Mouse (Mus musculus): ENCODE results near the gene Znhit1.

Gene Znhit1

DNA sequence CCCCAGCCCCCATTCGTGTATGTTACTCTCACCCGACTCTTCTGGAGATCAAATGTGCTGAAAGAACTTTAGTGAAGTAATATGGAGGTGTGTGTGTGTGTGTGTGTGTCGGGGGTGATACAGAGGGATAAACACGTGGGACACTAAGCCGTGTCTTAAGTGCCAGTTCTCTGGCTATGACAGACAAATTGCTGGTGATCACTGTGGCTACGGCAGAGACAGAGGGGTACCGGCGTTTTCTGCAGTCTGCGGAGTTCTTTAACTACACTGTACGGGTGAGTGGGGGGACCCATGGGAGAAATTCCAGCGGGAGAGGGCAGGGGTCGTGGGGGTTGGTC is at the start of gene Znhit1:
Gene Znhit1, minus strand, starts transcription at position 88 of the 338 bp plus-strand sequence.
- no peak for DNase-seq

DNA sequence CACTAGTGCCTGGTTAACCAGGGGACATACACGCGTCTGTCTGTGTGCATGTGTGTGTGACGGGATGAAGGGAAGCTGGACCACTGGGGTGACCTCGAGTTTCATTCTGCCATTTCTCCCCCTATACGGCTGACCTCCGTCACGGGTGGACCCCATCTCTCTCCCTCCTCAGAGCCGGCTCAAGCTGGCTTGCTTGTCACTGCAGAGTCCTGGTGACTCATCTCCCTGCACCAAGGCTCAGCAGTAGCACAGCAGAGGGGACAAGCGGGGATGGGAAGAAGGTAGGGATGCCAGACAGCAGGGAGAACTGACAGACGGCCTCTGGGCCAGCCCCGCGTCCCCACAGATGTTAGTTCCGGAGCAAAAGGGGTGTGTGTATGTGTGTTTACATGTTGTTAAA is 48.4 kb upstream of the Znhit1 start:
- DNase-seq: no peak

DNA sequence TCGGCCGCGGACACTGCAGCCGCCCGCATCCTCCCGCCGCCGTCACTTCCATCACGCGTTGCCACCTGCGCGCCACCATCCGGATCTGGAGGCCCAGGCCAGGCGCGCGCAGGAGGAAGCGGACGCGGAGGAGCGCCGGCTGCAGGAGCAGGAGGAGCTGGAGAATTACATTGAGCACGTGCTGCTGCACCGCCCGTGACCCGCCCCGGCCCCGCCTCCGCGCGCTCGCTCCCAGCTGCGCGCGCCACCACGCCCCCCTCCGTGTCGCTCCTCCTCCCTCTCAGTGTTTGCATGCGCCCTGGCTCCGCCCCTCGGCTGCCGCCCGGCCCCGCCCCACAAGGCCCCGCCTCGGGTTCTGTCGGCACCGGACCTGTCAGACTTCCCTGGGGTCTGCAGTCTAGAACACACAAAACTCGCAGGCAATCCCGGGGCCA is 44.8 kb upstream of the Znhit1 start:
- peak; percentile 79 for DNase-seq

DNA sequence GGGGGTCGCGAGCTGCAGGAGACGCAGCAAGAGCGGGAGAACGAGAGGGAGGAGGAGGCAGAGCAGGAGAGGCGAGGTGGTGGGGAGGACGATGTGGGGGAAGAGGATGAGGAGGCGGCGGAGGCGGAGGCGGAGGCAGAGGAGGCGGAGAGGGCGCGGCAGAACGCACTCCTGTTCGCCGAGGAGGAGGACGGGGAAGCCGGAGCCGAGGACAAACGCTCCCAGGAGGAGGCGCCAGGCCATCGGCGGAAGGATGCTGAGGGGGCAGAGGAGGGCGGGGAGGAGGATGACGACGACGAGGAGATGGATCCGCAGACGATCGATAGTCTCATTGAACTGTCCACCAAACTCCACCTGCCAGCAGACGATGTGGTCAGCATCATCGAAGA is 44.2 kb upstream of the Znhit1 start:
- DNase-seq: peak; percentile 57

DNA sequence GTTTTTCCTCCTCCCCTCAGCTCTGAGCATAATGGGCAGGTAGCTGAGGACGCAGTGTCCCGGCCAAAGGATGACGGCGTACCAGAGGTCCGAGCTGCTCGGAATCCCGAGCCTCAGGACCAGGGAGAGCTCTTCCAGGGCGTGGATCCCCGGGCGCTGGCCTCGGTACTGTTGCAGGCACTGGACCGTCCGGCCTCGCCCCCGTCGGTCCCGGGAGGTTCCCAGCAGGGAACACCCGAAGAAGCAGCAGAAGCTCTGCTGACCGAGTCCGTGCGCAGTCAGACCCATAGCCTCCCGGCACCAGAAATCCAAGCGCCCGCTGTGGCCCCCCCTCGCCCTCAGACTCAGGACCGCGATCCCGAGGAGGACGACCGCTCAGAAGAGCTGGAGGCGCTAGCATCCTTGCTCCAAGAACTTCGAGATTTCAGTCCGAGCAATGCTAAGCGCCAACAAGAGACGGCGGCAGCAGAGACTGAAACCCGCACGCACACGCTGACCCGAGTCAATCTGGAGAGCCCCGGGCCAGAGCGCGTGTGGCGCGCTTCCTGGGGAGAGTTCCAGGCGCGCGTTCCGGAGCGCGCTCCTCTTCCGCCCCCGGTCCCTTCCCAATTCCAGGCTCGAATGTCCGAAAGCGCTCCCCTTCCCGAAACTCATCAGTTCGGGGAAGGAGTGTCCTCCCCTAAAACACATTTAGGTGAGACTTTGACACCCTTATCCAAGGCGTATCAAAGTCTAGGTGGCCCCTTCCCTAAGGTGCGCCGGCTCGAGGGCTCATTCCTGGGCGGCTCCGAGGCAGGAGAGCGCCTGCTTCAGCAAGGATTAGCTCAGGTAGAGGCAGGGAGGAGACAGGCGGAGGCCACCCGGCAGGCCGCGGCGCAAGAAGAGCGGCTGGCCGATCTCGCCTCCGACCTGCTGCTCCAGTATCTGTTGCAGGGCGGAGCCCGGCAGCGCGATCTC is 43.5 kb upstream of the Znhit1 start:
- DNase-seq: peak; percentile 25

DNA sequence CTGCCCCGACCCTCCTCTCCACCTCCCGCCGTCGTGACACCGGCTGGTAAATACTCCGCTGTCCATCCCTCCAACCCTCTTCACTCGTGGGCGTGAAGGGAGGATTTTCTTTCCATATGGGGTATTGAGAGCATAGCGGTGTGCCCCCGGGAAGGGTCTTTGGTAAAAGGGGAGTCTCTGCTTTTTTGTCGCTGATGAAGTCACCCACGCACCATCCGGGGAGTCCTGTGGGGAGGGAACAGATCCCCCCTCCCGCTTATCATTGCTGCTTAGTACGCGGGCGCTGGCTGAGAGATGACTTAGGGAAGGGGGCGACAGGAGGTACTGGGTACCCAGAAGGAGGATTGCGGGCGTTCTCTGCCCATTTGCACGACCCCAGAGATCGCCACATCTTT is 42.6 kb upstream of the Znhit1 start:
- peak; percentile 42 for DNase-seq

DNA sequence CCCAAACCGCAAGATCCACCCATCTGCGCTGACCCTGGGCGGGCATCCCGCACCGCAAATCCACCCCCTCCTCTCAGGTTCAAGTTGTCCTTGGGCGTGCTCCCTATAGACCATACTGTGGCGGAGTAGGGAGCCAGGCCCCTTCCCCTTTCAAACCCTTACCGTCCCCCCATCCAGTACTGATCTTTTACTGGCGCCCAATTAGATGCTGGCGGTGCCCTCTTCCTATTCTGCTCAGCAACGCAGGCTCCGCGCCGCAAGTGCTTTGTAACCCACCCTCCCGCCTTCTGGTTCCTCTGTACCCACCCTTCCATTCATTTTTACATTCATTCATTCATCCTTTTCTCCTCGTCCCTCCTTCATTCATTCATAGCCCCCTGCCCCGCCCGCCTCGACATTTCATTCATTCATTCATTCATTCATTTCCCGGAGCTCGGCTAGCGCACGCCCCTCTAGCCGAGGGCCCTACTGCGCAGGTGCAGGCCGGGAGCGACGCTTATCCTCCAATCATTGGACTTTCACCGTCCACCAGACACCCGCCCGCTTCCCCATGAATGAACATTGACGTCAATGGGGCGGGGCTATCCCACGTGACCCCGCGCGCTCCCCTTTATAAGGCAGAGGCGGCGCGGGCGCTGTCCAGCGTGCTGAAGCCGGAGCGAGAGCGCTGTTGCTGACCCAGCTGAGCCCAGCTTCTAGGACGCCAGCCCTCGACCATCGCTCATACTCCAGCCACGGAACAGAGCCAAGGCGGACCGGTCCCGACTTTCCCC is 42.0 kb upstream of the Znhit1 start:
- DNase-seq: peak; percentile 97

DNA sequence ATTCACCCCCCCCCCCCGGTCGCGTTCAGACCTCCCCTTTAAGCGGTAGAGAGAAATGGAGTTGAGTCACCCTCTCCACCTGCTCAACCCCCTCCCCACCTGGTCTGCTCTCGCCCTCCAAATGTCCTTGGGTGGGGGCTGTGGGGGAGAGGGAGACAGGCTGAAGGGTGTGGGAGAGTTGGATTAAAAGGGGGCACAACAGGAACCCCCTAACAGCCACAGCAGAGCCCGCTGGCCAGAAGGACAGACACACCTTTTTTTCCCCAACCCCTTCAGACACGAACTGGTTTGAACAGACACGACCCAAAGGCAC is 41.4 kb upstream of the Znhit1 start:
- no peak for DNase-seq

DNA sequence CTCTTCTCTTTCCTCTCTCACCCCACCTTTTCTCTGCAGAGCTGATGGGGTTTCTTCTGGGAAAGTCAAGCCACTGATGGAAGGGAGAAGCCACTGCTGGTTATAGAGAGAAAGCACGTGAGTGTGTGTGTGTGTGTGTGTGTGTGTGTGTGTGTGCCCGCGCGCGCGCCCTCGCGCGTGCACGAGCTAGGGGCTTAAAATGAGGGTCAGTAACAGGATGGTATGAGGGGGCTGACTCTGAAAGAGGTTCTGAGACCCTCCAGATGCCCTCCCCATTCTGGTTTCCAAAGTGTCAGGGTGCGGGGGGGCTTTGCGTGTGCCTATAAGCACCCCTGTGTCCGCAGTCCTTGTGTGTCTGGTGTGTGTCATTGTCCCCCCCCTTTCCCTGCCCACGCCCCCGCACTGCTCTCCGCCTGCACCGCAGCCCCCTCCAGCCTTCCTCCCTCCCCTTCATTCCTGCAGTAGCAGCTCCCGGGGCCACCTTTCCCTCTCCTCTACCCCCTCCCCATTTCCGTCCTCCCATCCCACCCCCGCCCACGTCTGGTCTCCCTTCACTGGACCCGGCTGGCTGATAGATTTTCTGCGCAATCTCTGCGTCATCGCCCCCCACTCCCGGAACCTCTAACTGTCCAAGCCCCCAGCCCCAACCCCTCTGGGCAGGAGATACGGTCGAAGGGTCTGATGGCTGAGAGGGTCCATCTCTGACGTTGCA is 40.9 kb upstream of the Znhit1 start:
- DNase-seq: peak; percentile 24

DNA sequence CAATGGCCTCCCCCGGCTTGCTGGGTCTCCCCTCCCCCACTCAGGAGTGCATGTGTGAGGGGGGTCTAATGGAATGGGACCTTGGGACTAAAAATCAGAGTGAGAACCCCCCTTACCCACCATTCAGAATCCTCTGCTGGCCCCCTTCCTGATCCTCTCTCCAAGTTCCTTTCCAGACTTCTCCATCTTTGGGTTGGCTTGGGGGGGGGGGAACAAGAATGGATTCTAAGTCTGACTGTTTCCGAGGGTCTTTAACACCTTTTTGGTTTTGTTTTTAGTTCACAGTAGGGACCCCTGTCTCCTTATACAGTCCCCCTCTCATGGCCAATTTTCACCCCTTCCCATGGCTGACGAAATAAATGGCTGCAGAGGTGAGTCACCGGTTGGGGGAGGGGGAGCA is 38.3 kb upstream of the Znhit1 start, which contains the start of gene Vgf:
Gene Vgf, plus strand, starts transcription at position 301 of the 400 bp plus-strand sequence.
- DNase-seq: no peak

DNA sequence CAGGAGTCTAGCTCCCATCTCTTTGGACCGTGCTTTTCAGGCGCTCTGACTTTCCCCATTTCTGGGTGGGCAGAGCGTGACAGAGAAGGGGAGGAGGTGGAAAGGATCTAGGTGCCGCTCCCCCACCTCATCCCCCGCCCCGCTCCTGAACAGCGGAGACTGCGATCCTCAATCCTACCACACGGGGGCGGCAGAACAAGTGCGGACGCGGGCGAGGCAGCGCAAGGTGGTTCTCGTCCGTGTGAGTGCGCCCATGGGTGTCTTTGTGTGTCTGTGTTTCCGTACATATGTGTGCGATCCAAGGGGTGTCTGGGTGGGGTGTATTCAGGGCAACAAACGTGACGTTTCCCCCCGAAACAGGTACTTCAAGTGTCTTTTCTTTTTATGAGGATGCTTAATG is 37.3 kb upstream of the Znhit1 start:
- DNase-seq: peak; percentile 95

DNA sequence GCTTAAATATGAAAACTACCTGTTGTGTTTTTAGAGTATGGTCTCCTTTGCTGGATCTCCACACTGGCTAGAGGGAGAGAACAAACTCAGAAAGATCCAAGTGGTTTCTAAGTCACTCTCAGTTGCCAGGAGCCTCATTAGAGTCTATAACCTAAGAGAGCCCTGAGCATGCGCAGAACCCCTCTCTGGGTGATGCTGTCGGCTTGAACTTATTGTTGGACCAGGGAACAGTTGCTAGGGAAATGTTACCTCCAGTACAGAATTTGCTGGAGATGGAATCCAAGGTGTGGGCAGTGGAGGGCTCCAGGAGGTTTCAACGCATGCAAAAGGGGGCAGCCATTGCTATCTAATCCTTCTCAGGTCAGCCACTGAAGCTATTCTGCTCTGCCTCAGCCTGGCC is 36.5 kb upstream of the Znhit1 start:
- no peak for DNase-seq

DNA sequence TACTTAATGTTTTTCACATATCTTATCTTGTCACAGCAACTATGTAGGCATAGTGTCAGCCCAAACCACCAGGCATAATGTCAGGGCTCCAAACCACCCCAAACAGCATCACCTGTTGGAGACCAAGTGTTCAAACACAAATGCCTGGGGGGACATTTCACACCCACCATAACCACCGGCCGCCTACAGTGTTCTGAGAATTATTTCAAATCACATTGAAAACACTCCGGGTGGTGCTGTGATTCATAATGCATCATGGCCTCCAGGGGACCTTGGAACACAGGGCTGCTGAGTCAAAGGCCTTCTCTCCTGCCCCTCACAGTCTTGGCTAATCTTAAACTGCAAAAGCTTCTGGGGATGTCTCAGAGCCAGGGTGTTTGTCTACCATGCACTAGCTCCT is 28.1 kb upstream of the Znhit1 start:
- DNase-seq: no peak

DNA sequence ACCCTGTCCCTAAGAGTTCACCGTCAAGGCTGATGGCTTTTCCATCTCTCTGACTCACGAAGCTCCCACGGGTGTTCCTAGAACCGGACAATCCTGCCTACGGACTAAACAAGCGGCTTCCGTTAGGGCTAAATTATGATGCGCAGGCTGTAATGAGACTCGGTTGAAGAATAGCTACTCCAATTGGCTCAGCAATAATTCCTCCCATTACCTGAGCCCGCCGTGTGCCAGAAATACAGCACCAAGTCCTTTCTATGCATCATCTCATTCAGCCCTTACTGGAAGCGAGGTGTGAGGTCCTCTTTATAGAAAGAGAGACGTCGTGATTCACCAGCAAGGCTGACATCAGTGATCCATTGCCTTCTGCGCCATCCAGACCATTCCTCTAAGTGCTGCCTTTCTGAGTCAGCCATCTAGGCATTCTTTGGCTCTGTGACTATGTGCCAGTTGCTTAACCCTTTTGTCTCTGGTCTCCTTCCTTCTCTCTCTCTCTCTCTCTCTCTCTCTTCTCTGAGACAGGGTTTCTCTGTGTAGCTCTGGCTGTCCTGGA is 24.7 kb upstream of the Znhit1 start:
- no peak for DNase-seq

DNA sequence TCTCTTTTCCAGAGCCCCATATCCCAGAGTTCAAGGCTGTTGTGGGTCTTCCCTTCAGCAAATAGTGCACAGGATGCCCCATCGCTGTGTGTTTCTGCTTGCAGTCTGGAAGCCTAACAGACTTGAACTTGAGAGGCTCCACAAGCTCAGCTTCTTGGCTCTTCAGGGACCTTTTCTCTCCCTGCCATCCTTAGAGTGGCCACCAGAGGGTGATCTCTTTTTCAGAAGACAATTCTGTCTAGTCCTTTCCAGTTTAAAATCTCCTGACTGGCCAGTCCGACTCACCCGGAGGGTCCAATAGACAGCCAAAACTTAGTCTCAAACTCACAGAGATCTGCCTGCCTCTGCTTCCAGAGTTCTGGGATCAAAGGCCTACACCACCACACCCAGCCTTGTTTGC is 22.2 kb upstream of the Znhit1 start:
- DNase-seq: peak; percentile 55

DNA sequence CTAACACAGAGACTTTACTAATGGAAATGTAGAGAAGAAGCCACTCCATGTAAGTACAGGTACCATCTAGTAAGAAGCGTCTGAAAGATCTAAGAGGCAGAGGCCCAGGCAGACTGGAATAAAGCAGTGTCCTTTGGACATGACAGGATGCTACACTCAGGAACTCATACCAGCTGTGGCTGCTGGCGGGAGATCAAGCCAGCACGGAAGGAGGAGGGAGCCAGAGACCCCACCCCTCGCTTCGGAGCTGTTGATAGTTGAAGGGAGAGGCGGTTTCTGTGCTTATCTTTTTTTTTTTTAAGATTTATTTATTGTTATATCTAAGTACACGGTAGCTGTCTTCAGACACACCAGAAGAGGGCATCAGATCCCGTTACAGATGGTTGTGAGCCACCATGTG is 19.5 kb upstream of the Znhit1 start:
- no peak for DNase-seq

DNA sequence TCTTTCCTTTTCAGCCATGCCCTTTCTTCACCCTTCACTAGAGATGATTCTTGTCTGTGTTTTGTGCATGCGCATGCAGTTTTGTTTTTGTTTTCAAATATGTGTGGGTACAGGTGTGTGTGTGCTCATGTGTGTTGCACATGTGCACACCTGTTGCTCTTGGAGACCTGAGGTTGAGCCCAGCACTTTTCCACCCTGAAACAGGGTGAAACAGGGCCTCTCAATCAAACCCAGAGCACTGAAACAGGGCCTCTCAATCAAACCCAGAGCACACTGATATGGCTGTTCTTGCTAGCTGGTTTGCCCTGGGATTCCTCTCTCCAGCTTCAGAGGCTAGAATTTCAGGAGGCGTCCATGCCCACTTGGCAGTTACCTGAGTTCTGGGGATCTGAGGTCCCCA is 12.8 kb upstream of the Znhit1 start:
- DNase-seq: no peak

DNA sequence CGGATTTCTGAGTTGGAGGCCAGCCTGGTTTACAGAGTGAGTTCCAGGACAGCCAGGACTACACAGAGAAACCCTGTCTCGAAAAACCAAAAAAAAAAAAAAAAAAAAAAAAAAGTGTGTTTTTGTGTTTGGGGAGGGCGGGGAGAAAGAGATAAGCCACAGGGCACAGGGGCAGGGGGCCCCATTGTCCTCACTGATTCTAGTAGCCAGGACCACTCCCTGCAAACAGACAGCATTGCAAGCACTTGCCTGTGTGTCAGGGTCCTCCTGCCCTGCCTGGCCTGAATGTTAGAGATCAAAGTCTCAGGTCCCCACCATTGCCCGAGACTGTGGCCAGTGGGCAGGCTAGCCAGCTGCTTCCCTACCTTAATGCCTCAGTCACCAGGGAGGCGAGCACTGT is 11.6 kb upstream of the Znhit1 start:
- no peak for DNase-seq

DNA sequence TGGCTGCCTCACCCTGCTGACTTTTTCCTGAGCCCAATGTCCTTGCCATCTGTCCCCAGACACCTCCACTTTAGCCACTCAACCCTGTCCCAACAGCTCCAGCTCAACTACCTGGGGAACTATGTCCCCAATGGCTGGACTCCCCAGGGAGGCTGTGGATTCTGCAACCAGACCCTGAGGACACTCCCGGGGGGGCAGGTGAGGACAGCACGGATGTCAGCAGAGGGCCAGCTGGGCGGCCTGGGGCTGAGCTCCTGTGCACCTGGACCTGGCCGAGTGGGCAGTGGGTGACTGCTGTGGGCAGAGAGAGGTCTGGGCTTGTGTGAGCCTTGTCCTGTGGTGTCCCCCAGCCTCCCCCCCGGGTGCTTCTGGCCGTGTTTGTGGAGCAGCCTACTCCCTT is 2.0 kb upstream of the Znhit1 start:
- no peak for DNase-seq

DNA sequence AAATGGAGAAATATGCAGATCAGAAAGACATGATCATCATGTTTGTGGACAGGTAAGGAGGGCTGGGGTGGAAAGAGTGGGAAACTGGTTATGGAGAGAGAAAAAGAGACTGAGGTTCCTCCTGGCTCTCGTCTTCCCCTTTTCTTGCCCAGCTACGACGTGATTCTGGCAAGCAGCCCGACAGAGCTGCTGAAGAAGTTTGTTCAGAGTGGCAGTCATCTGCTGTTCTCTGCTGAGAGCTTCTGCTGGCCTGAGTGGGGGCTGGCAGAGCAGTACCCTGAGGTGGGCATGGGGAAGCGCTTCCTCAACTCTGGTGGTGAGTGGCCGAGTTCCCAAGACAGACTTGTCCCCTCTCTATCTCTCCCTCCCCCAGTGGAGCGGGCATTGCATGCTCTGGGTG is 599 bp upstream of the Znhit1 start:
- peak; percentile 61 for DNase-seq

DNA sequence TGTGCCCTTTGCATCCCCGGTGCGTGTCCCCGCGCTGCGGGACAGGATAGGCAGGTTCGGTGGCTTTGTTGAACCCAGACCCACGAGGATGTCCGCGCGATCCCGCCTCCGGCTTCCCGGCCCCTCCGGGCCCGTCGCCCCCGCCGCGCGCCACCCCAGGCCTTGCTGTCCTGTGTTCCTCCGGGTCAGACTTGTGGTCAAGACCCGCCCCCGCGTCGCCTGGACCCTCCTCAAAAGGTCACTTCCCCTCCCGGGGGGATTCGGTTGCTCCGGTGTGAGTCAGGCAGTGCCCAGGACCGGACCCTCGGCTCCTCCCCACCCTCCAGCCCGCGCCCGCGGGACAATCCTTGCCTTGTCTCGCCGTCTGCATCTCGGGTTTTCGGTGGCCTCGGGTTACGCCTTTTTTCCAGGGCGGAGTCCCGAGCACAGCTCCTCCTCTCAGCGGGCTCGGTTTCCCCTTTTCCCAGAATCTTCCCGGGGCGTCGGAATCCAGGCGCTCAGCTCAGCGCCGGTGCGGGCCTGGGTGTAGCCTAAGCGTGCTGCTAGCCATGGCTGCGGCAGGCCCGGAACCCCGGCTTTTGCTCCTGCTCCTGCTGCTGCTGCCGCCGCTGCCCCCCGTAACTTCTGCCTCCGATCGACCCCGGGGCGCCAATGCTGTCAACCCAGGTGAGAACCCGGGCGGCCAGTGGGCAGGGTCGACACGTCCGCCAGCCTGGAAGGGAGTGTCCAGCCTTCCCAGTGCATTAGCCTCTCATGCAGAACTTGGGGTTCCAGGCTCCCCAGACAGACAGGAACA is 485 bp downstream of the Znhit1 start:
- DNase-seq: peak; percentile 67

DNA sequence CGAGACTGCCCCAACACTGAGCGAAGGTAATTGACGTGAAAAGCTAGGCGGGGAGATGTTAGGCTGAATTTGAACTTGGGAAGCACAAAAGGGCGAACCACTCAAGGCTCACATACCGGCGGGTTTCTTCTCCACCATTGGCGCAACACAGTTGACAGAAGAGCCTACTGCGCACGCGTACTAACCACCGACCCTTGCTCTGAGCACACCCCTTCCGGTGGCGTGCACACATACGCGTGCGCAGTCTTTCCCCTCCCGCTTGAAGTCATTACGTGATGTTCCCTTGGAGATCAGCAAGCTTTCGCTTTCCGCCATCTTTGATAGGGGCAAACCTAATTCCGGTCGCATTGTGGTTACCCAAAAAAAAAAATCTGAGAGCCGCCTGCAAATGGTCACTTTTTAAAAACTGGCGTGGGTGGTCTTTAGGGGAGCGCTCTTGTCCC is 1.1 kb downstream of the Znhit1 start, which contains the start of gene Plod3:
Gene Plod3, plus strand, starts transcription at position 325 of the 443 bp plus-strand sequence.
- peak; percentile 96 for DNase-seq
